ENCODE assay signal across 10 mouse cellular contexts in the genomic region with DNA sequence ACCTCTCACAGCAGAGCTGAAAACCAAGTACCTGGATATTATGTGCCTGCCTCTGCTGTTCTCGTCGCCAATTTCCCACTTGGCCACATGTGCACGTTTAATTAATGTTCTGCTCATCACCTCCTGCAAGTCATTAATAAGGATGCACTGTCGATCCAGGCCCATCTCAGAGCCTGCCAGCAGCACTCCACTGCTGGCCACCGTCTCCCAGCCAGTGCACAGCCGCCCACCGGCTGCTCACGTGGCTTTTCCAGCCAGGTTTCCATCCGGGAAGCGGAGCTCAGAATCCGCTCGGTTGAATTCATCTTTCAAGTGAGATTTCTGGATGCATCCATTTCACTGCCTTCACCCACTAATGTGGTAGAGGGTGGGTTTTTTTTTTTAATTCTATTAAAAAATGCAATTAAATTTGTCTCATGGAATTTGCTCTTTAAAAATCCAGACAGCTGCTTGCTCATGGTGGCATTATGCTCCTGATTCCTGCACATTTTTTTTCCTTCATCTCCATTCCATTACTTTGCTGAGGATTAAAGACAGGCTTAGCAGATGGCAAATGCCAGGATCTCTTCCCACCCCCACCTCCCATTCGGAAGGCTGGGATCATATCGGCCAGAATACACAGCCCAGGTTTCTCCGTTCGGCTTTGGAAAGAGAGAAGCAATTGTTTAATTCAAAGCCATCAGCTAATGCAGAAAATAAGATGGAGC.
DNase-seq lines count a peak whose midpoint lies in the region; ATAC-seq lines count a peak whose summit lies in the region.
"Had no signal": no experiment of that assay in that cellular context is flagged by ENCODE, and none has a peak within 500 bp of the region (broad histone marks: within the 10 kb centered on the region; RNA-seq: fewer than 3 reads in every experiment).

No protein-coding gene starts in this region.

- H3K36me3 ChIP-seq in limb, embryonic 11.5 days (ENCODE audit: control insufficient read depth, insufficient read depth, low read length): no peaks in the 10 kb centered on the region
- H3K36me3 ChIP-seq in limb, embryonic 10.5 days: no peaks in the 10 kb centered on the region
- H3K36me3 ChIP-seq in midbrain, embryonic 13.5 days: no peaks in the 10 kb centered on the region

- DNase-seq in limb, embryonic 11.5 days (ENCODE audit: low spot score): no peak
- DNase-seq in limb, embryonic 10.5 days (ENCODE audit: low spot score): no peak
- DNase-seq in layer of hippocampus, adult 9-11 months: peak; percentile 42
- DNase-seq in thymus, postnatal 10 days (ENCODE audit: low spot score in 2 of 2): no peak
- no peak for DNase-seq in kidney, postnatal 10 days
- DNase-seq in thymus, postnatal 4 days: no peak
- DNase-seq: adrenal gland, adult 2 months; liver, postnatal 0 days had no signal

- H3K9ac ChIP-seq in limb, embryonic 11.5 days (ENCODE audit: low read length): no peak overlapping the region
- H3K9ac ChIP-seq in midbrain, embryonic 13.5 days (replicated peaks): peak overlapping the region; percentile 45; the same call in 1 of the 2 replicates
- H3K9ac ChIP-seq: liver, postnatal 0 days had no signal

- 51% methylated on average over 16 of the region's 16 CpGs for WGBS in limb, embryonic 11.5 days
- WGBS in limb, embryonic 10.5 days: 59% methylated on average over 16 of the region's 16 CpGs
- 30% methylated on average over 16 of the region's 16 CpGs for WGBS in midbrain, embryonic 13.5 days

- no peaks in the 10 kb centered on the region for H3K27me3 ChIP-seq in limb, embryonic 11.5 days (ENCODE audit: control insufficient read depth, insufficient read depth, low read length)
- H3K27me3 ChIP-seq in limb, embryonic 10.5 days (ENCODE audit: low read depth, poor library complexity, severe bottlenecking): no peaks in the 10 kb centered on the region
- no peaks in the 10 kb centered on the region for H3K27me3 ChIP-seq in midbrain, embryonic 13.5 days

- no peak overlapping the region for H3K27ac ChIP-seq in limb, embryonic 11.5 days (replicated peaks; ENCODE audit: low read depth, low read length)
- H3K27ac ChIP-seq in limb, embryonic 10.5 days: no peak overlapping the region
- H3K27ac ChIP-seq in midbrain, embryonic 13.5 days: peak overlapping the region; percentile 82

- ATAC-seq in limb, embryonic 11.5 days (ENCODE audit: insufficient number of reproducible peaks, low FRiP score, low TSS enrichment, low read depth): 0 out of 2 replicates have a peak, but pooled peaks have one; percentile 35
- peak; percentile 90 for ATAC-seq in midbrain, embryonic 13.5 days
- no peak for ATAC-seq in activated CD4-positive, CD25-positive, alpha-beta regulatory T cell, adult 4 months
- ATAC-seq: liver, postnatal 0 days had no signal

- H3K9me3 ChIP-seq in limb, embryonic 11.5 days (ENCODE audit: control insufficient read depth, low read length): no peaks in the 10 kb centered on the region
- H3K9me3 ChIP-seq in limb, embryonic 10.5 days (replicated peaks): no peaks in the 10 kb centered on the region
- H3K9me3 ChIP-seq in midbrain, embryonic 13.5 days: no peaks in the 10 kb centered on the region

- no peak overlapping the region for H3K4me3 ChIP-seq in limb, embryonic 11.5 days (ENCODE audit: low read depth, low read length)
- no peak overlapping the region for H3K4me3 ChIP-seq in limb, embryonic 10.5 days
- H3K4me3 ChIP-seq in midbrain, embryonic 13.5 days (replicated peaks): no peak overlapping the region

- H3K4me2 ChIP-seq in limb, embryonic 11.5 days (ENCODE audit: low read depth, severe bottlenecking): no peak overlapping the region
- peak overlapping the region; percentile 35 for H3K4me2 ChIP-seq in midbrain, embryonic 13.5 days (replicated peaks)

- H3K4me1 ChIP-seq in limb, embryonic 11.5 days (ENCODE audit: control insufficient read depth, insufficient read depth, low read length): peaks cover 4% of the 10 kb centered on the region
- H3K4me1 ChIP-seq in limb, embryonic 10.5 days: peaks cover 28% of the 10 kb centered on the region
- peaks cover 20% of the 10 kb centered on the region for H3K4me1 ChIP-seq in midbrain, embryonic 13.5 days (replicated peaks)
